Mouse (Mus musculus): ENCODE measurements around the gene Afap1. TPM values are rescaled to one million over a fixed set of nuclear protein-coding genes. Genes with fewer than 3 reads are reported as not detected.

Gene Afap1
- total and polyA plus RNA-seq, 3 experiments: 0.16 TPM; not detected in 2

DNA sequence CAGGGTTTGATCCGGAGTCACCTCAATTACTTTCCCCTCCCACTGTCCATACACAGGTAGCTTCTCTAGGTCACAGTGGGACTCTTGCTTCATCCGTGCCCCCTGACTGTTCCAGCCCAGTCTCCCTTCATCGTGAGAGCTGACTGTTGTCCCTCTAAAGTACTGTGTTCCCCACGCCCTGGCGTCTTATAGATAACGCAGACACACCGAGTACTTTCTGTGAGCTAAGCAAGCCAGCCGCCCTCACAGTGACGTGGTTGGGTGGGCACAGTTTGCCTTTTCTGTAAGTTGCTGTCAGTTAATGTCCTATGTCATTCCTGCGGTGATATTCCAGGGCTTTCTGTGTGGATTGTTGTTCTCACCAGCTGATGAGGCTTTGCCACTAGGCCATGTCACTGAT is 39.9 kb downstream of the Afap1 start:
- H3K9me3 ChIP-seq (replicated peaks): no peaks in the 10 kb centered on the region
- no peaks in the 10 kb centered on the region for H3K4me1 ChIP-seq (ENCODE audit: insufficient read depth, low read depth, low read length)
- DNase-seq (ENCODE audit: low spot score) (no peak), ATAC-seq (ENCODE audit: extremely low read depth, insufficient number of reproducible peaks, low FRiP score, poor library complexity, severe bottlenecking) (no peak)
- no peaks in the 10 kb centered on the region for H3K36me3 ChIP-seq (replicated peaks)
- H3K27me3 ChIP-seq (ENCODE audit: insufficient read depth, low read length): no peaks in the 10 kb centered on the region
- no peak overlapping the region for H3K4me3 ChIP-seq (ENCODE audit: low read depth, low read length)
- TF ChIP-seq TAL1 (conservative IDR thresholded peaks at IDR 0.05; ENCODE audit: low read depth, low read length) (no peak), GATA1 (IDR thresholded peaks at IDR 0.05; ENCODE audit: borderline replicate concordance, low read length) (no peak), CTCF (IDR thresholded peaks at IDR 0.05; ENCODE audit: low read depth, low read length) (no peak), POLR2AphosphoS5 (IDR thresholded peaks at IDR 0.05; ENCODE audit: insufficient replicate concordance, low read depth, low read length) (no peak), GATA2 (IDR thresholded peaks at IDR 0.05; ENCODE audit: borderline replicate concordance, low read depth, low read length) (no peak)

DNA sequence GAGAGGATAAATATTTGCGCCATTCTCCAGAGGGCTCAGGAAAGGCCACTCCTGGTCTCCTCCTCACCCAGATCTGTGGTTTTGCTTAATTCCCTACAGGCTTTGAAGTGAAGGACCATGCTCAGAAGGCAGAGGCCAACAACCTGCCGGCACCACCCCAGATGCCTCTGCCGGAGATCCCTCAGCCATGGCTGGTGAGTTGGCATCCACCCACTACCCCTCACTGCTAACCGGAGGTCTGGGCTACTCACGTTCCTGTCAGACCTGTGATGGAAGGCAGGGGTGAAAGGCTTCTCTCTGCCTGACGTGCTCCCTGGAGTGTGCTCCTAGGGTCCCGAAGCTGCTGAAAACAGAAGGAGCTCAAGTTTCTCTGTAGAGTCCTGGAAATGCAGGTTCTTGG is 42.8 kb downstream of the Afap1 start:
- H3K4me3 ChIP-seq (ENCODE audit: low read depth, low read length): no peak overlapping the region
- H3K9me3 ChIP-seq (replicated peaks): no peaks in the 10 kb centered on the region
- no peaks in the 10 kb centered on the region for H3K27me3 ChIP-seq (ENCODE audit: insufficient read depth, low read length)
- H3K4me1 ChIP-seq (ENCODE audit: insufficient read depth, low read depth, low read length): no peaks in the 10 kb centered on the region
- ATAC-seq (ENCODE audit: extremely low read depth, insufficient number of reproducible peaks, low FRiP score, poor library complexity, severe bottlenecking): no peak
- DNase-seq (ENCODE audit: low spot score): no peak
- H3K36me3 ChIP-seq (replicated peaks): no peaks in the 10 kb centered on the region
- no peak for TF ChIP-seq POLR2AphosphoS5 (IDR thresholded peaks at IDR 0.05; ENCODE audit: insufficient replicate concordance, low read depth, low read length)
- no peak for TF ChIP-seq CTCF (IDR thresholded peaks at IDR 0.05; ENCODE audit: low read depth, low read length)
- no peak for TF ChIP-seq TAL1 (conservative IDR thresholded peaks at IDR 0.05; ENCODE audit: low read depth, low read length)
- no peak for TF ChIP-seq GATA1 (IDR thresholded peaks at IDR 0.05; ENCODE audit: borderline replicate concordance, low read length)
- no peak for TF ChIP-seq GATA2 (IDR thresholded peaks at IDR 0.05; ENCODE audit: borderline replicate concordance, low read depth, low read length)

DNA sequence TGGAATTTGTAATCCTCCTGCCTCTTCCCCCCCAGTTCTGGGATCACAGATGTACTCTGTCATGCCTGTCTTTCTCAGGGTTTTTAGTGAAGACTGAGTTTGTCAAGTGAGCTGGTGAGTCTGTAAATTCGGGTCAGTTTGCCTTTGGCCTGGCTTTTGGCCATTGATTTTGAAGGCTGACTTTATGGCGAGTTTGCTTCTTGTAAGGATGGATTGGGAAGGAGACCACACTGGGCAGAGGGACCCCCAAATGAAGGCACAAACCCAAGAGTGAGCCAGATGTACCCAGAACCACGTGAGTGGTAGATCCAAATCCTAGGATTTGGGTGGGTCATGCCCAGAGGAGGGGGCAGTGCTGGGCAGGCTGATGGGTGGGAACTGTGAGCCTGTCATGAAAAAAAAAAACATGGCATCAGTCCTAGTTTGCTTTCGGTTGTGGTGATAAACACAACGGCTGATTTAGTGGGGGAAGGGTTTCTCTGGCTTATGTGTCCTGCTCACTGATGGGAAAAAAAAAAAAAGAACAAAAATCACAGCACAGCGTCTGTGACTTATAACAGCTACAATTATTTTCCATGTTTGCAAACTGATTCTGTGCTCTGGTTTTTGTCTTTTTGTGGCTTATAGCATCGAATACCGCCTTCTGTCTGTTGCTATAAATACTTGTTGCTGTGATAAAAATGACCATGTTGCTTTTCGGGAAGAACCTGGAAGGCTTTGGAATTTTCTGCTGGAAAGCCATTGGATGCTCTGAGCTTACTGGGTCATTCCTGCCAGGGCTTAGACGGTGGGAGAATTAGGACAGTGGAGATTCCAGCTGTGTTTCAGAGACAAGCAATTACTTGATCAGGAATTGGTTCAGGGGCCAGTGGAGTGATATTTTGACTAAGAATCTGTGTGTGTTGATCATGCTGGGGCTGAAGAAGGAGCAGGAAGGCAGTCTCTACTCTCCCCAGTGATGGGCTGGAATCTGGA is 45.4 kb downstream of the Afap1 start:
- Histone ChIP-seq H3K36me3 (replicated peaks) (no peaks in the 10 kb centered on the region), H3K9me3 (replicated peaks) (no peaks in the 10 kb centered on the region), H3K4me3 (ENCODE audit: low read depth, low read length) (no peak overlapping the region), H3K27me3 (ENCODE audit: insufficient read depth, low read length) (no peaks in the 10 kb centered on the region), H3K4me1 (ENCODE audit: insufficient read depth, low read depth, low read length) (no peaks in the 10 kb centered on the region)
- no peak for ATAC-seq (ENCODE audit: extremely low read depth, insufficient number of reproducible peaks, low FRiP score, poor library complexity, severe bottlenecking)
- TF ChIP-seq POLR2AphosphoS5 (IDR thresholded peaks at IDR 0.05; ENCODE audit: insufficient replicate concordance, low read depth, low read length) (no peak), CTCF (IDR thresholded peaks at IDR 0.05; ENCODE audit: low read depth, low read length) (no peak), GATA2 (IDR thresholded peaks at IDR 0.05; ENCODE audit: borderline replicate concordance, low read depth, low read length) (no peak), GATA1 (IDR thresholded peaks at IDR 0.05; ENCODE audit: borderline replicate concordance, low read length) (no peak), TAL1 (conservative IDR thresholded peaks at IDR 0.05; ENCODE audit: low read depth, low read length) (no peak)
- DNase-seq (ENCODE audit: low spot score): no peak

DNA sequence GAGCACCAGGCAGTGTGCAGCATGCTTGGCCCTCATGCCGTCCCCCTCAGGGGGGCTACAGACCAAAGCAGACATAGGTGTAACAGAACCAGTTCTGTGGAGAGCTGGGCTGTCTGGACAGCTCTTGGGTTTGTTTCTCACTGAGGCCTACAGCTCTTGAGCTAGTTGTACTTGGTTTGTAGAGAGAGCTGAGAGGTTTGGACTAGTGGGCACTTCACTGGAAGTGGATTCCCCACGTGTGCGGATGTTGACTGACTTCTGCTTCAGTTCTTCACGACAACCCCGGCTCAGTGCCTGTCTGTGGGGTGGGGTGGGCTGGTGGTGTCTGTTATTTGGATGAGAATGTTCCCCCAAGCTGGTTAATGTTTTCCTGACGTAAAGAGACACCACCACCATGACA is 46.8 kb downstream of the Afap1 start:
- H3K9me3 ChIP-seq (replicated peaks): no peaks in the 10 kb centered on the region
- no peaks in the 10 kb centered on the region for H3K27me3 ChIP-seq (ENCODE audit: insufficient read depth, low read length)
- ATAC-seq (ENCODE audit: extremely low read depth, insufficient number of reproducible peaks, low FRiP score, poor library complexity, severe bottlenecking) (no peak), DNase-seq (ENCODE audit: low spot score) (no peak)
- TF ChIP-seq POLR2AphosphoS5 (IDR thresholded peaks at IDR 0.05; ENCODE audit: insufficient replicate concordance, low read depth, low read length): no peak
- TF ChIP-seq TAL1 (conservative IDR thresholded peaks at IDR 0.05; ENCODE audit: low read depth, low read length): no peak
- TF ChIP-seq CTCF (IDR thresholded peaks at IDR 0.05; ENCODE audit: low read depth, low read length): no peak
- TF ChIP-seq GATA1 (IDR thresholded peaks at IDR 0.05; ENCODE audit: borderline replicate concordance, low read length): no peak
- TF ChIP-seq GATA2 (IDR thresholded peaks at IDR 0.05; ENCODE audit: borderline replicate concordance, low read depth, low read length): no peak
- no peaks in the 10 kb centered on the region for H3K36me3 ChIP-seq (replicated peaks)
- H3K4me3 ChIP-seq (ENCODE audit: low read depth, low read length): no peak overlapping the region
- no peaks in the 10 kb centered on the region for H3K4me1 ChIP-seq (ENCODE audit: insufficient read depth, low read depth, low read length)

DNA sequence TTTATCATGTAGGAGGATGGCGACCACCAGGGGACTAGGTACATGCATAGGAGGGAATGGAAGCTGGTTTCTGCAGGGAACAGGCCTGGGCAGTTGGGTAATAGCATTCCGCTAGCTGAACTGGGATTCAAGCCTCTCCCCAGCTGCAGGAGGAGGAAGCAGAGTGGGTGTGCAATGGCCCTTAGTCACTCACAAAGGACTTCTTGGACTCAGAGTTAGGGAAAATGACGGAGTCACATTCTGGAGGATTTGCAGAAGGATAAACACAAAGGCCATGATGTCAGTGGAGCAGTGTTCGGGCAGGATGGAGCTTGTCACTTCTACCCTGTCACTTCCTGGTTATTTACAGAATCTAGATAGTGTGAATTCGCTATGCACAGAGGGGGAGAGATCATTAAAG is 50.4 kb downstream of the Afap1 start:
- H3K4me3 ChIP-seq (ENCODE audit: low read depth, low read length): no peak overlapping the region

DNA sequence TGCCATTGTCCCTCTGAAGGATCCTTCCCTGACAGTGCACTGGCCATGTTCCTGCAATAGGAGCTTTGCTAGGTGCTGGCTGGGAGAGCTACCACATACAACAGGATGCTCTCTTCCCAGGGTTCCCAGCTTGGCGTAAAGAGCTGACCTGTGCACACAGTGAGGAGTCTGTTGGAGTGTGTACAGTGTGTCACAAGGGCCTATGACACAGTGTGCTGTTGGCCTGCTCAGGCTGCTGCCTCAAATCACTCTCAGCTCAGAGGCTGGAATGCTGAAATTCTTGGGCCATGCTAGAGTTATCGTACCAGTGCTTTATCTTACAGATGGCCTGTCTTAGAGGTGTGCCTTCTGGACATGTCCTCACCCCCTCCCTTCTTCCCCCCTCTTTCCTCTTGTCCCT is 53.7 kb downstream of the Afap1 start:
- Histone ChIP-seq H3K27me3 (ENCODE audit: insufficient read depth, low read length) (no peaks in the 10 kb centered on the region), H3K4me3 (ENCODE audit: low read depth, low read length) (no peak overlapping the region), H3K36me3 (replicated peaks) (no peaks in the 10 kb centered on the region), H3K9me3 (replicated peaks) (no peaks in the 10 kb centered on the region), H3K4me1 (ENCODE audit: insufficient read depth, low read depth, low read length) (no peaks in the 10 kb centered on the region)
- TF ChIP-seq TAL1 (conservative IDR thresholded peaks at IDR 0.05; ENCODE audit: low read depth, low read length) (no peak), POLR2AphosphoS5 (IDR thresholded peaks at IDR 0.05; ENCODE audit: insufficient replicate concordance, low read depth, low read length) (no peak), GATA2 (IDR thresholded peaks at IDR 0.05; ENCODE audit: borderline replicate concordance, low read depth, low read length) (no peak), GATA1 (IDR thresholded peaks at IDR 0.05; ENCODE audit: borderline replicate concordance, low read length) (no peak), CTCF (IDR thresholded peaks at IDR 0.05; ENCODE audit: low read depth, low read length) (no peak)
- ATAC-seq (ENCODE audit: extremely low read depth, insufficient number of reproducible peaks, low FRiP score, poor library complexity, severe bottlenecking): no peak
- no peak for DNase-seq (ENCODE audit: low spot score)

More for the DNA sequence above, 50.4 kb downstream of the Afap1 start:
- no peaks in the 10 kb centered on the region for H3K27me3 ChIP-seq (ENCODE audit: insufficient read depth, low read length)
- no peak for ATAC-seq (ENCODE audit: extremely low read depth, insufficient number of reproducible peaks, low FRiP score, poor library complexity, severe bottlenecking)
- no peaks in the 10 kb centered on the region for H3K4me1 ChIP-seq (ENCODE audit: insufficient read depth, low read depth, low read length)
- TF ChIP-seq TAL1 (conservative IDR thresholded peaks at IDR 0.05; ENCODE audit: low read depth, low read length) (no peak), GATA1 (IDR thresholded peaks at IDR 0.05; ENCODE audit: borderline replicate concordance, low read length) (no peak), CTCF (IDR thresholded peaks at IDR 0.05; ENCODE audit: low read depth, low read length) (no peak), POLR2AphosphoS5 (IDR thresholded peaks at IDR 0.05; ENCODE audit: insufficient replicate concordance, low read depth, low read length) (no peak), GATA2 (IDR thresholded peaks at IDR 0.05; ENCODE audit: borderline replicate concordance, low read depth, low read length) (no peak)
- DNase-seq (ENCODE audit: low spot score): no peak
- H3K9me3 ChIP-seq (replicated peaks): no peaks in the 10 kb centered on the region
- no peaks in the 10 kb centered on the region for H3K36me3 ChIP-seq (replicated peaks)
